Mouse (Mus musculus) bone marrow macrophage, adult 2 months (primary cell): ENCODE measurements around the gene Elovl2.

Experiments
- CTCF ChIP-seq: IDR thresholded peaks from 2 replicates; pipeline ENCODE4 v1.5.1; 2012; ENCODE audit warnings: low read depth, mild to moderate bottlenecking, low read length, moderate library complexity
- POLR2A ChIP-seq: IDR thresholded peaks from 2 replicates; pipeline ENCODE4 v1.6.1; 2012; ENCODE audit warnings: mild to moderate bottlenecking, low read depth, low read length, borderline replicate concordance

GRCm38 (mm10) chr13:41267827-41268408 is 47.7 kb upstream of the Elovl2 start:
- TF ChIP-seq POLR2A (no peak), CTCF (no peak)
